Mouse (Mus musculus) midbrain, embryonic 11.5 days (tissue): ENCODE results near the gene Epha2. TPM values are rescaled to one million over a fixed set of nuclear protein-coding genes. Genes with fewer than 3 reads are reported as not detected.

Experiments
- ATAC-seq: fragments of 200-750 bp; cut with Nextera tagmentation; 2 replicates; pipeline ENCODE4 v1.8.0; 2017; ENCODE audit warnings: moderate TSS enrichment, moderate library complexity; ENCODE audit not compliant: low FRiP score
- DNase-seq: peaks from one replicate; pipeline ENCODE4 v3.0.0; 2015; ENCODE audit warnings: low spot score; ENCODE audit errors: missing footprints
- H3K27ac ChIP-seq: fragments of 300-500 bp; sonication (generic); 2 replicates; pipeline ENCODE4 v1.5.1; 2014; ENCODE audit warnings: low read depth, low read length
- H3K27me3 ChIP-seq: fragments of 300-500 bp; sonication (generic); 2 replicates; pipeline ENCODE4 v1.6.1; 2014; ENCODE audit warnings: mild to moderate bottlenecking, low read length, moderate library complexity, mixed read lengths; ENCODE audit not compliant: control insufficient read depth, insufficient read depth
- H3K36me3 ChIP-seq: fragments of 300-500 bp; sonication (generic); 2 replicates; pipeline ENCODE4 v1.6.1; 2014; ENCODE audit warnings: mild to moderate bottlenecking, low read length, moderate library complexity, mixed read lengths; ENCODE audit not compliant: control insufficient read depth, insufficient read depth
- H3K4me1 ChIP-seq: fragments of 300-500 bp; sonication (generic); 2 replicates; pipeline ENCODE4 v1.6.1; 2014; ENCODE audit warnings: low read length; ENCODE audit not compliant: control insufficient read depth, insufficient read depth
- H3K4me2 ChIP-seq: fragments of 300-500 bp; sonication (generic); 2 replicates; pipeline ENCODE4 v1.6.1; 2014; ENCODE audit warnings: mild to moderate bottlenecking, moderate library complexity
- H3K4me3 ChIP-seq: fragments of 300-500 bp; sonication (generic); 2 replicates; pipeline ENCODE4 v1.5.1; 2014; ENCODE audit warnings: low read depth, low read length
- H3K9ac ChIP-seq: fragments of 300-500 bp; sonication (generic); 2 replicates; pipeline ENCODE4 v1.6.1; 2014; ENCODE audit warnings: low read length
- H3K9me3 ChIP-seq: fragments of 300-500 bp; sonication (generic); 2 replicates; pipeline ENCODE4 v1.6.1; 2016; ENCODE audit warnings: low read length; ENCODE audit not compliant: control insufficient read depth
- WGBS: fragments of 180-500 bp; shearing (Covaris S2); extraction: QIAGEN DNeasy Blood & Tissue Kit; methylation state at CpG from one replicate; pipeline ENCODE4 v1.1.7; 2014; 5-methylcytosine and 5-hydroxymethylcytosine counted together
- polyA plus RNA-seq: library from polyadenylated mRNA; unstranded; fragments of >200 nt; fragmentation: Nextera tagmentation; extraction: Ambion mirVana; gene quantifications from 2 replicates; pipeline ENCODE4 v1.2.1, GENCODE M21; 2014

The Epha2 gene
- polyA plus RNA-seq, 1 experiment from 2014 or later: 2.2 TPM

- Histone ChIP-seq H3K4me1 (no peaks in the 10 kb centered on the region), H3K9ac (no peak overlapping the region), H3K27ac (no peak overlapping the region), H3K9me3 (no peaks in the 10 kb centered on the region), H3K36me3 (no peaks in the 10 kb centered on the region), H3K4me2 (no peak overlapping the region), H3K4me3 (no peak overlapping the region), H3K27me3 (peaks cover 3% of the 10 kb centered on the region; the same call in 1 of the 2 replicates)
- ATAC-seq (no peak), DNase-seq (peak; percentile 95)
- 47% methylated on average over 9 of the region's 9 CpGs for WGBS
These were observed 33.2 kb upstream of the Epha2 start for GRCm38 (mm10) chr4:141267837-141268236.

DNA sequence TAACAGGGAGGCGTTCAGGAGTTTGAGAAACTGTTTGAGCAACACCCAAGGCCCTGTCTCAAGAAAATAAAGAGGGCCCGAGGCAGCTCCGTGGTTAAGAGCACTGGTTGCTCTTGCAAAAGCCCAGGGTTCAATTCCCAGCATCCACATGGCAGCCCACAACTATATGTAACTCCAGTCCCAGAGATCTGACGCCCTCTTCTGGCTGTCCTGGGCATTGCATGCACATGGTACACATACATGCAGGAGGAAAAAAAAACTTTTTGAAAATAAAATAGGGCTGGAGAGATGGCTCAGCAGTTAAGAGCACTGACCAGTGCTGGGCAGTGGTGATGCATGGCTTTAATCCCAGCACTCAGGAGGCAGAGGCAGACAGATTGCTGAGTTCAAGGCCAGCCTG, 32.7 kb upstream of the Epha2 start:
- peaks cover 3% of the 10 kb centered on the region; the same call in 1 of the 2 replicates for H3K27me3 ChIP-seq
- peaks cover 2% of the 10 kb centered on the region; the same call in 1 of the 2 replicates for H3K4me1 ChIP-seq
- no peak for DNase-seq
- H3K9me3 ChIP-seq: no peaks in the 10 kb centered on the region
- WGBS: 80% methylated on average over 4 of the region's 4 CpGs
- H3K9ac ChIP-seq: no peak overlapping the region
- no peak for ATAC-seq
- no peak overlapping the region for H3K4me3 ChIP-seq
- H3K4me2 ChIP-seq: no peak overlapping the region
- H3K36me3 ChIP-seq: no peaks in the 10 kb centered on the region
- H3K27ac ChIP-seq: no peak overlapping the region

DNA sequence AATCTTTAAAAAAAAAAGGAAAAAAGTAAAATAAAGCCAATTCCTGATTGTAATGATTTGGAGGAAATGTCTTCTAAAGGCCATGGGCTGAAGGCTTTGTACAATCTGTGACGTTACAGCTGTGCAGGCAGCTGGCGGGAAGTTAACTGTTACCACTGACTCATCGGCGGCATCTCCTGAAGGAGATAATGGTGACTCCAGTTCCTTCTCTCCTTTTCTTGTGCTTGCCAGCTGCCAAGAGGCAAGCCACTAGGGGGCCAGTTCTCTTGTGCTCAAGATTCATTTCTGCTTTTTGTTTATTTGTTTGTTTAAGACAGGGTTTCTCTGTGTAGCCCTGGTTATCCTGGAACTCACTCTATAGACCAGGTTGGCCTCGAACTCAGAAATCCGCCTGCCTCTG, 32.0 kb upstream of the Epha2 start:
- H3K9me3 ChIP-seq: no peaks in the 10 kb centered on the region
- ATAC-seq (no peak), DNase-seq (no peak)
- no peak overlapping the region for H3K4me3 ChIP-seq
- no peak overlapping the region for H3K27ac ChIP-seq
- no peak overlapping the region for H3K4me2 ChIP-seq
- no peaks in the 10 kb centered on the region for H3K36me3 ChIP-seq
- H3K9ac ChIP-seq: no peak overlapping the region
- WGBS: 87% methylated on average over 6 of the region's 6 CpGs
- H3K27me3 ChIP-seq: peaks cover 3% of the 10 kb centered on the region; the same call in 1 of the 2 replicates
- H3K4me1 ChIP-seq: peaks cover 6% of the 10 kb centered on the region

DNA sequence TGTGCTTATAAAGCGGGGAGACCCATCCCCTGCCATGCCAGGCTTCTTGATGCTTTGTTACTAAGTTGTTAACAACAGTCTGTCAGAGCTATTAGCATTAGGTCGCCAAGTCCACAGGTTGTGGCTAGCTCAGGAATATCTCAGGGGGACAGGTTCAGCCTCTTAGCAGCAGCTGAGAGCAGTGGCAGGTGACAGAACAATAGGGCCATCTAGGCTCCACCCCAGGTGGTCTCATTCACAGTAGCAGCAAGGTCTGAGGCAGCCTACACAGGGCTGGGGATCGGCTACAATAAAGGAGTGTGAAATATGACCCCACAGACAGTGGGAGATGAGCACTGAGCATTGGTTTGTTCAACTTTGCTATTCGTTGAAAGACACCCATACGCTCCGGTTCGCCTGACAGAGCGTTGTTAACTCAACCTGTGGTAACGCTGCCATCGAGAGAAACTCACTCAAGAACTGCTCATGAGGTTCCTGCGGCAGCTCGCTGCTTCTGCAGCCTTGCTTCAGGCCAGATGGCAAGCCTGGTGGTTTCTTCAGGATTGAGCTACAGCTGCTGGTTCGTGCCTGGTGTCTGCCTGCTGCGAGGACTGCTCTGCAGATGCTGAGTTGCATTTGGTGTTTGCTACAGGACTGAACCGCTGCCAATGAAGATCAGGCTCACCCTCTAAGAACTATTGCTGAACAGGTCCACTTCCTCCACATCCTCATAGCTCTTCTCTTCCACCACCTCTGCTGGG, 30.7 kb upstream of the Epha2 start:
- WGBS: 62% methylated on average over 15 of the region's 15 CpGs
- no peak overlapping the region for H3K27ac ChIP-seq
- ATAC-seq: no peak

DNA sequence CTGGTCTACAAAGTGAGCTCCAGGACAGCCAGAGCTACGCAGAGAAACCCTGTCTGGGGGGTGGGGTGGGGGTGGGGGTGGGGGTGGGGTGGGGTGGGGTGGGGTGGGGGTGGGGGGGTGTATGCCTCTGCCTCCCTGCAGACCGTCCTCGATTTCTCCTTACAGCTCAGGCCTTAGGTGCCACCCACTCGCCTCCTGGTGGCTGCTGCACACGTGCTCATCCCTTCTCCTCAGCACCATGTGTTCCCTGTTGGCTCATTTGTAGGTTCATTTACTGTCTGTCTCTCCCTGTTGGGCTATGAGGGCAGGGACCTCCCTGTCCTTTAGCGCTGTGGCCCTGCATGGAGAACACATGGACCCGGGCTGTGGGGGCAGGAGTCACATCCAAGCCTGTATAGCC, 29.8 kb upstream of the Epha2 start:
- peaks cover 20% of the 10 kb centered on the region for H3K4me1 ChIP-seq
- no peak overlapping the region for H3K27ac ChIP-seq
- H3K4me3 ChIP-seq: no peak overlapping the region
- DNase-seq (no peak), ATAC-seq (no peak)
- no peaks in the 10 kb centered on the region for H3K9me3 ChIP-seq
- peaks cover 5% of the 10 kb centered on the region; the same call in 1 of the 2 replicates for H3K27me3 ChIP-seq
- WGBS: 89% methylated on average over 7 of the region's 7 CpGs
- H3K36me3 ChIP-seq: no peaks in the 10 kb centered on the region
- H3K9ac ChIP-seq: no peak overlapping the region
- no peak overlapping the region for H3K4me2 ChIP-seq

More for the DNA sequence above, 30.7 kb upstream of the Epha2 start:
- Histone ChIP-seq H3K36me3 (no peaks in the 10 kb centered on the region), H3K4me3 (no peak overlapping the region), H3K4me2 (no peak overlapping the region), H3K9me3 (no peaks in the 10 kb centered on the region), H3K4me1 (peaks cover 17% of the 10 kb centered on the region), H3K9ac (no peak overlapping the region), H3K27me3 (peaks cover 3% of the 10 kb centered on the region; the same call in 1 of the 2 replicates)
- DNase-seq: no peak

DNA sequence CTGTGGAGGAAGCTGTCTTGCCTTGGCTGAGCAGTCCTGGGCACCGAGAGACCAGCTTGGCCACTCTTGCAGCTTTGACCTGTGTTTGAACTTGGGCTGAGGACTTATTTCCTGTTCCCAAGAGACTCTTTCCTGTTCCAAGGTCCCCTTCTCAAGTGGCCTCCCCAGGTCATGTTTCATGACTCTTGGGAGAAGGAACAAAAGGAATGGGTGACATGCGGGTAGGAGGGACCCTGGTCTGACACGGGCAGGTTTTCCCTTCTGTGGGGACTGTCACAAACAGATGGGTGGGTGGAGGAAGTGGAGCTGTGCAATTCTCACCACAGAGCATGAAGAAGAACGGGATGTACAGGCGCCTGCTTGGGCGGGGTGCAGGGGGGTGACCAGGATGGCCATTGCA, 29.3 kb upstream of the Epha2 start:
- Histone ChIP-seq H3K9me3 (no peaks in the 10 kb centered on the region), H3K4me1 (peaks cover 20% of the 10 kb centered on the region), H3K36me3 (no peaks in the 10 kb centered on the region), H3K9ac (no peak overlapping the region), H3K4me3 (no peak overlapping the region), H3K27ac (no peak overlapping the region), H3K27me3 (peaks cover 5% of the 10 kb centered on the region; the same call in 1 of the 2 replicates), H3K4me2 (no peak overlapping the region)
- DNase-seq: no peak
- ATAC-seq: no peak
- WGBS: 85% methylated on average over 6 of the region's 6 CpGs

- DNase-seq: no peak
- ATAC-seq: no peak
- Histone ChIP-seq H3K27ac (no peak overlapping the region), H3K4me1 (peaks cover 20% of the 10 kb centered on the region), H3K4me2 (0 out of 2 replicates have a peak overlapping the region, but pooled peaks have one; percentile 20), H3K27me3 (peaks cover 5% of the 10 kb centered on the region; the same call in 1 of the 2 replicates), H3K36me3 (no peaks in the 10 kb centered on the region), H3K9ac (no peak overlapping the region), H3K4me3 (no peak overlapping the region), H3K9me3 (no peaks in the 10 kb centered on the region)
- WGBS: 18% methylated on average over 14 of the region's 14 CpGs
These were observed 28.2 kb upstream of the Epha2 start for GRCm38 (mm10) chr4:141272878-141273277.

- peak; percentile 79 for ATAC-seq
- Histone ChIP-seq H3K27ac (no peak overlapping the region), H3K9me3 (no peaks in the 10 kb centered on the region), H3K36me3 (no peaks in the 10 kb centered on the region), H3K27me3 (peaks cover 5% of the 10 kb centered on the region; the same call in 1 of the 2 replicates), H3K9ac (no peak overlapping the region), H3K4me1 (peaks cover 23% of the 10 kb centered on the region), H3K4me3 (no peak overlapping the region), H3K4me2 (0 out of 2 replicates have a peak overlapping the region, but pooled peaks have one; percentile 20)
- WGBS: 19% methylated on average over 12 of the region's 12 CpGs
- peak; percentile 98 for DNase-seq
These were observed 27.7 kb upstream of the Epha2 start for GRCm38 (mm10) chr4:141273296-141273695.
